Mouse (Mus musculus) forelimb bud, embryonic 11.5 days (tissue): Measurements from ENCODE around the gene Zfp599.
A peak's percentile ranks its signal among the peaks of the same experiment; 100 is the strongest.
"Not testable (repeated sequence)": the region's sequence is repeated elsewhere in the genome, so short reads cannot be mapped to it uniquely, and the experiment has no call there.

Experiments
- DNase-seq: peaks from one replicate; pipeline ENCODE4 v3.0.0-alpha.2; 2012; ENCODE audit warnings: low read depth, low spot score

Gene Zfp599

GRCm38 (mm10) chr9:22259184-22260091 lies at the start of gene Zfp599:
TSS of gene Zfp599 (minus strand) at chr9:22259895.
- DNase-seq = peak; percentile 68

DNA sequence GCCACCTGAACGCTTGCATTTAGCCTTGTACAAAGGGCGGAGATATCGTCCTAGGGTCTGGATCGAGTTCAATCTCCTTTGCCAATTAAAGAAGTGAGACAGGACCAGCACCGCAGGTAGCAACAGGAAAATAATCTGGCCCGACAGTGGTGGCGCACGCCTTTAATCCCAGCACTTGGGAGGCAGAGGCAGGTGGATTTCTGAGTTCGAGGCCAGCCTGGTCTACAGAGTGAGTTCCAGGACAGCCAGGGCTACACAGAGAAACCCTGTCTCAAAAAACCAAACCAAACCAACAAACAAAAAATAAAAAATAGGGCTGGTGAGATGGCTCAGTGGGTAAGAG lies 48.2 kb upstream of the Zfp599 start:
- DNase-seq = not testable (repeated sequence)

GRCm38 (mm10) chr9:22307156-22307919 lies 47.6 kb upstream of the Zfp599 start, which contains the start of gene Zfp810:
TSS of gene Zfp810 (minus strand) at chr9:22307648.
- DNase-seq = peak; percentile 99

DNA sequence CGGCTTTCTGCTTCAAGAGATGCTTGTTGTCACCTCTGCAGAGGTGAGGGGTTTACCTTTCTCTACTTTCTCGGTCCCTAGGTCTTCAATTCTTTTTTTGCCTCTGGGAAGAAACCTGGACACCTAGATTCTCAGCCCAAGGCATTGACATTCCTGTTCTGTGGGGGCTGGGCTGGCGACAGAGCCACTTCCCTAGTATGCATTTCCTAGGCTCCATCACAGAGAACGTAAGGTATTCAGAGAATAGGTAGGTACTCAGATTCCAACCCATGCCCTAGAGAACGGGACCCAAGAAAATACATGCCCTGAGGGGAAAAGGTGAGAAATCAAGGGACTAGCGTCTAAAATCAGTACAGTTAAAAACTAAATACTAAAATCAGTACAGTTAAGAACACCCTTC lies 47.0 kb upstream of the Zfp599 start:
- DNase-seq = peak; percentile 36

DNA sequence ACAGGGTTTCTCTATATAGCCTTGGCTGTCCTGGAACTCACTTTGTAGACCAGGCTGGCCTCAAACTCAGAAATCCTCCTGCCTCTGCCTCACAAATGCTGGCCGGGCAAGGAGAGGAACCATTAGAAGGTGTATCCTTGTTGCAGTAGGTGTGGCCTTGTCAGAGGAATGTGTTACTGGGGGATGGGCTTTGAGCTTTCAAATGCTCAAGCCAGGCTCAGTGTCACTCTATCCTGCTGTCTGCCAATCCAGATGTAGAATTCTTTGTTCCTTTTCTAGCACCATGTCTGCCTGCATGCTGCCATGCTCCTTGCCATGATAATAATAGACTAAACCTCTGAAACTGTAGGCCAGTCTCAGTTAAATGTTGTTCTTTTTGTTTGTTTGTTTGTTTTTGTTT lies 42.5 kb upstream of the Zfp599 start:
- DNase-seq = no peak

GRCm38 (mm10) chr9:22278733-22279132 lies 19.0 kb upstream of the Zfp599 start:
- DNase-seq = no peak

GRCm38 (mm10) chr9:22268886-22269285 lies 9.2 kb upstream of the Zfp599 start:
- no peak for DNase-seq

DNA sequence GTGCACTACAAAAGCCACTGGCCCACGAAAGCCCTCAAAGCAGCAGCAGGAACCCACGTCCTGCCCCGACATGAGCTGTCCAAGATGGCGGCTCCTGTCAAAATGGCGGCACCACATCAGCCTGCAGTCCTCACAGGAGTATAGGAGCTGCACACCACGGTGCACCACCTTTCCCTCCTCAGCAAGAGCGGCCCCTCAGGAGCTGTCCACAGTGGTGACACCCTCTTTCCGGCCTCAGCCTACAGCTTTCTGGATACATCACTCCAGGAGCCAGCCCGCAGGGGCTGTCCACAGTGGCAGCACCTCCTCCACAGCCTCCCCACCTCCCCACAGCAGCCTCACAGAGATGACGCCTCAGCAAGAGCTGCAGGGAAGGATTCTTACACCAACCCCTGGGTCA lies 2.9 kb upstream of the Zfp599 start:
- no peak for DNase-seq

DNA sequence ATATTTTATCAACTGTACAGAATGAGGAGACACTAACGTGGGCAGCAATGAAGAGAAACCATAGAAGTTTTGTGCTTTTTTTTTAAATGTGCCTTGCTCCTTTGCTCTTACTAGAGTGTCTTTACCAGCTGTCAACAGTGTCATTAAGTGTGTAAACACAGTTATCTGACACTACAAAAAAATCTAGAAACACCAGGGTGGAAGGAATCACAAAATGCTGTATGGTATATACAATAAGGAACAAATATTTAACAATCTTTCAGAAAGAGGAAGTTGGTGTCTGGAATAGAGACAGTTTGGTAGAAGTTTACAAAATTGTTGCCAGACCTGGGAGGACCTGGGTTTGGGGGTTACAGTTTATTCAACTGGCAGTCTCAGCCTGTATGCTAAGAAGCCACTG lies 1.9 kb upstream of the Zfp599 start:
- DNase-seq = no peak

GRCm38 (mm10) chr9:22260092-22260422 lies 362 bp upstream of the Zfp599 start:
- no peak for DNase-seq

GRCm38 (mm10) chr9:22258784-22259183 lies 911 bp downstream of the Zfp599 start:
- DNase-seq = no peak

DNA sequence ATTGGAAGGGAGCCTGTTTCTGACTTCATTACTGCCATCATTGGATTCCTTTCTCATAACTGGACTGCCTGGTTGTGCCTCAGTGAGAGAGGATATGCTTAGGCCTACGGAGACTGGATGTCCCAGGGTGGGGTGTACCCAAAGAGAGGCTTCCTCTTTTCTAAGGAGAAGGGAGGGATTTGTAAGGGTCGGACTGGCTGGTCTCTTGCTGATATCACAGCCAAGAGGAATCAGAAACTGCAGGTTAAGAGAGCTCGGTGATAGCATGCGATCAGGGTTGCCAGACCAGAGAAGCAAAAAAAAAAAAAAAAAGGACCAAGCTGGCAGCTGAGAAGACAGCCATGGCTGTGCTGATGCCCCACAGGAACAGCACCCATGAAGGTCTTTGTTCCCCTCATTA lies 3.1 kb downstream of the Zfp599 start:
- no peak for DNase-seq

DNA sequence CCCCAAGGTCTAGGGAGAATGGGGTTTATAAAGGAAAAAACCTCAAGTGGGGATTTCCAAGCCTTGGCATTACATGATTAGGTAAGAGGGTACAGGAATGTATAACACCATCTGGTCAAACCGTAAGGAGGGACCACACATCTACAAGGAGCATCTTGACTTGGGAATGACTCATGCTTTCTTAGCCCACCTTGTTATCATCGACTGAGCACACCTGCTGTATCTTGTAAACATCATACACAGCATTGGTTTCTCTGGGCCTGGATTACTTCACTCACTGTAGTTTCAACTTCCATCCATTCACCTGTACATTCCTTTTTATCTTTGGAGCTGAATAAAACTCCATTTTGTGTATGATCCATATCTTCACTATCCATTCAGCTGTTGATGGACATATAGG lies 15.5 kb downstream of the Zfp599 start:
- DNase-seq = no peak

DNA sequence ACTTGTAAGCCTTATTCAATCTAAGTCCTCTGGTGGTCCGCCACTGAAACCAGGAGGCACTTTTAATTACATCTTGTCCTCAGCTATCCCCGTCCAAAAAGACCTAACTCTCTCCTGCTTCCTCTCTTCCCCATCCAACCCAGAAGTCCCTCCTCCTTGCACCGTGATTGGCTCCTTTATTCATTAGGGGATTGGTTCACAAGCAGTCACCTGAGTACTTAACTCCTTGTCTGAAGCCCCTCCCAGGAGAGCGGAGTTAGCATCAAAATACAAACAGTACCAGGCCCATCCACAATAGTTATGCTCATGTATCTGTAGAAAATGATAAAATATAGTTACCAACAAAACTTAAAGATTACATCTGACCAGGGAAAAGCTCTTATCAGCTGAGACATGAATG lies 19.7 kb downstream of the Zfp599 start:
- DNase-seq = no peak

GRCm38 (mm10) chr9:22230556-22230955 lies 29.1 kb downstream of the Zfp599 start:
- DNase-seq = no peak

DNA sequence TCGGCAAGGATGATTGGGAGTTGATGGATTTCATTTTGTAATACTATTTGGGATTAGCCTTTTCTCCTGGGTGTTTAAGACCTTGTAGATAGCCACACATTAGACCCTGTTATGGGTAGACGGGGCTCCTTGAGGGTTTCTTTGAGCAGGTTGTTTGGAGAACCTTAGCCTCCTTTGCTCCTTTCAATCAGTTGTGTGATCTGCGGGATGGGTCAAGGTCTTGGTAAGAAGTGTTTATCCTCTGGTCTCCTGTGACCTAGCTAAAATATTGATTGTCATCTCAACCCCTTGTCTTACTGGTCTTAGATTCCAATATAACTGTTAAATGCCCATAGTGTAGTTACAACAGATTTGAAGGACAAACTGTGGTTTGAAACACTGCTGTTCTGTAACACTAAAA lies 29.6 kb downstream of the Zfp599 start:
- DNase-seq = no peak

GRCm38 (mm10) chr9:22229386-22230026 lies 30.2 kb downstream of the Zfp599 start:
- no peak for DNase-seq

DNA sequence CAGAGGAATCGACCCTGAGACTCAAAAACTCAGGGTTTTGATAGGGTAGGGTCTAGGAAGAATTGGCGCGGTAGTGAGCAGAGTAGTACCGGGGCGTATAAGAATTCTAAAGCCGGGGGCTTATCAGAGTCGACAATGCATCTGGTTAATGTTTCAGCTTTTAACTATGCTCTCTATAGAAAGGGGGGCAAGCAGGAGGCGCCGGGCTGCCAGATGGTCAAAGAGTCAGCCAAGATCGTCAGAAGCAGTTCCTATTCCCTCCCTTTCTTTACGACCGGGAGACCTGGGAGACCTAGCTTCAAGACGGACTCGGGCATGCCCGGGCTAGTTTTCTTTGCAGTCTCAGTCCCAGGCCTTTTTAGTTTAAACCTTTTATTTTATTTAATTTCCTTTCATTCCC lies 32.8 kb downstream of the Zfp599 start:
- no peak for DNase-seq

DNA sequence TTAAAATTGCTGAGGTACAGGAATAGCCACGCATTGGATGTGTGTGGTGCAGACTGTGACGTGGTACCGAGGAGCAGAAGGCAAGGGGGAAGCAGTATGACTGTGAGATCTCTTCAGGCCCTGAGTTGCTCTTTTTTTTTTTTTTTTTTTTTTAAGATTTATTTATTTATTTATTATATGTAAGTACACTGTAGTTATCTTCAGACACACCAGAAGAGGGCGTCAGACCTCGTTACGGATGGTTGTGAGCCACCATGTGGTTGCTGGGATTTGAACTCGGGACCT lies 33.4 kb downstream of the Zfp599 start:
- DNase-seq = not testable (repeated sequence)

DNA sequence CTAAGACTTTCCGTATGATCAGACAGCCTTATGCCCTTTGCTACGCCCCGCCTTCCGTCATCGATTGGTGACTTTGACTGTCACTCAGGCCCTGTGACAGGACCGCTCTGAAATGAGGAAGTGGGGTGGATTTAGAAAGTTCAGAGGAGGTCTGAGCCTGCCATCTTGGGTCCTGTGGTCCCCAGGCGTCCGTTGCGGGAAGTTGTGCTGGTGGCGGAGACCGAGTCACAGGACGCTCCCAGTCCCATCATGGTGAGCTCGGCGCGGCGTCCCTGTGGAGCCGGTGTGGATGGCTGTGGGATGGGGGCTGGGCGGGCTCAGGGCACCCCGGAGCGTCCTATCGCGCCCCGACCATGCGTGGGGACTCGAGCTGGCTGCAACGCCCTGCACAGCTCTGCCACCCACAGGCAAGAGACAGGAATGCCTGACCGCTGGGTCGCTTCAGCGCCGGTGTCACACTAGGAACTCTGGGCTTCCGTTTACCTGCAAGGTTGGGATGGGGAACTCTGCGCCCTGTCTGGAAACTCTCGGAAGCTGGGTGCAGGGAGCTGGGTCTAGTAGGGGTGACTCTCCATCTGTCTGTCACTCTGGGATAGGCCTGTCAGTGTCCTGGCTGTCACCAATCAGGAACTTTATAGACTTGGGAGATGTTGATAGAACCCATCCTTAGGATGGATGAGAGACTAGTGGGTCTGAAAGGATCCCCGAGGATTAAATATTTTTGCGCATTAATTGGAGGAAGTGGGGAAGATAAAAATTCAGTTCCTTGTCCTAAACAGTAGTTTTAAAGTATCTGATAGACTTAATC lies 33.9 kb downstream of the Zfp599 start, which contains the start of gene Zfp809:
TSS of gene Zfp809 (plus strand) at position 134 of the 808 bp plus-strand sequence.
- DNase-seq = peak; percentile 99
